Mouse (Mus musculus): ENCODE data around the gene Gm20503. TPM values are rescaled to one million over a fixed set of nuclear protein-coding genes. Genes with fewer than 3 reads are reported as not detected.
A peak's percentile ranks its signal among the peaks of the same experiment; 100 is the strongest.

Gm20503 gene
- total RNA-seq (2021): 1 to 10 TPM; 1.1 to 2.8 TPM

- DNase-seq: peak; percentile 91 to 92
Measured at GRCm38 (mm10) chr4:59002948-59003805, at the start of gene Gm20503. TSS of gene Gm20503 (plus strand) at chr4:59003210.

DNA sequence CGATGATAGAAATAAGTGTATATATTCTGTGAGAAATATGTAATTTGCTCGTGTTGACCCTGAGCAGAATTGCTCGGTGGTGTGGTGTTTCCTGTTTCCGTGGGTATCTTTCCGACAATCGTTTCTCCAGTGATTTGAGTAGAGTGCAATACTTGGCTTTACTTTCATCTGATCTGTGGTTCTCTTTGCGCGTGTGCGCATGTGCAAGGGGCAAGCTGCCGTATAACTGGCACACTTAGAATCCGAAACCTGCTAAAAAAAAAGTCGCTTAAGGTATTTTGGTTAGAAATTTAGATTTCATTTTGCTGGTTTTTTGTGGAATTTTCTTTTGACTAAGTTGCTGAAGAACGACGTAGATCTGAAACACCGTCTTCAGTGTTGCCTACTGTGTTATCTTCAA is 41.3 kb upstream of the Gm20503 start:
- no peak for DNase-seq

DNA sequence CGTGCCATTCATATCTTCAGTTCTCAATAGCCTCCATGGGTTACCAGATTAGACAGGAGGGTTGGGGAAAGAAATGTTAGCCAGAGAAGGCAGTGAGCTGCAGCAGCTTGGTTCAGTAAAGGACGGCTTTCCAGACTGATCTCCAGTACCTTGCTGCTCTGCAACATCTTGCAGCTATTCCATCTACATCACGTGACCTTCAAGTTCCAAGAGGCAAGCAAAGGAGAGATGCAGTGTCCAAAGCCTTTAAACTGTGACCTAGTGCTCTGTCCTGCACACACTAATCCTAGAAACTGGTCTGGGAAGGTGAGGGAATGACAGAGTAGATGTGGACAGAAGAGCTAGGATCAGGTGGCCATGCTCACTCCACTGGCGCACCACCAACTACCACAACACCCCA is 39.7 kb upstream of the Gm20503 start:
- DNase-seq: no peak

DNA sequence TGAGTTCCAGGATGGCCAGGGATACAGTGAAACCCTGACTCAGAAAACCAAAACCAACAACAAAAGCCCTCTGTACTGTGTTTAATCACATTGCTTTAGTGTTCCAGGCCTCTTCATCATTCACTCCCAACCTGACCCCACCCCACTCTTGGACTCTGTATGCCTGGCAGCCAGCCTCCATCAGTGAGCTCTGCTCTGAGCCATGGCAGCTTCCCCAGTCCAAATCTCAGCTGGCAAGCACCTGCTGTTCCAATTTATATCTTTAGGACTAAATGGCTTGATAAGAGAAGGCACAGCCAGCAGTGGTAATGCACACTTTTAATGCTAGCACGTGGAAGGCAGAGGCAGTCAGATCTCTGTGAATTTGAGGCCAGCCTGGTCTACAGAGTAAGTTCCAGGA is 37.9 kb upstream of the Gm20503 start:
- DNase-seq: no peak

DNA sequence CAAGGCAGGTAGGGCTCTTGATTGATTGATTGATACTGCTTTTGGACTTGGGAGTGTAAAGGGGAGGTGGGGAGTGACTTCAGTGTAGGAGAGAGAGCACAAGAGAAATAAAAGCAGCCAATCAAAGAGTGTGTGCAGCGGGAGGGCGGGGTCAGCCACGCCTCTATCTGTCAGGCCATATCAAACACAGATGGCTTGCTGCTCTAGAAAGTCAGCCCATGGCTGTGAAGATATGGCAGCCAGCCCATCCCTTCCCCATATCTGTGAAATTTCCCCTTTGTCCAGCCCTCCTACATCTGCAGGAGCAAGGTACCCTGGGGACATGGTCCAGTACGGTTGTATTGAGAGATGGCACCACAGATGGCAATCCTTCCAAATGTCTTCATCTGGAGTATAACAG is 32.3 kb upstream of the Gm20503 start:
- DNase-seq: no peak

DNA sequence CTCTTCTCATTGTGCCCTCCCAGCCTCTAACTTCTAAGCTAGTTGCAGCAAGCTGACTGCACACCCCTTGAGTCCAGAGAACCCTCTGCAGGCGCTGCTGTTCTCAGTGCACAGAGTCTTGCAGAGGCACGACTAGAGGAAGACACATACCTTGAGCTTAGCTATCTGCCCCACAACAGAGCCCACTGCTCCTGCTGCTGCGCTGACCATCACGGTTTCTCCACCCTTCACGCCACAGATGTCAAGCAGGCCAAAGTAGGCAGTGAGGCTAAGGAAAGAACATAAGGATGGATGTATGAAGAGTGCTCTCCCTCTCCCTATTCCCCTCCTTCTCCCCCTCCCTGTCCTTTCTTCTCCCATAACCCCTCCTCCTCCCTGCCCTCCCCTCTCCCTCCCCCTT is 27.3 kb upstream of the Gm20503 start:
- no peak for DNase-seq

GRCm38 (mm10) chr4:58981421-58981820 is 21.6 kb upstream of the Gm20503 start:
- no peak for DNase-seq

DNA sequence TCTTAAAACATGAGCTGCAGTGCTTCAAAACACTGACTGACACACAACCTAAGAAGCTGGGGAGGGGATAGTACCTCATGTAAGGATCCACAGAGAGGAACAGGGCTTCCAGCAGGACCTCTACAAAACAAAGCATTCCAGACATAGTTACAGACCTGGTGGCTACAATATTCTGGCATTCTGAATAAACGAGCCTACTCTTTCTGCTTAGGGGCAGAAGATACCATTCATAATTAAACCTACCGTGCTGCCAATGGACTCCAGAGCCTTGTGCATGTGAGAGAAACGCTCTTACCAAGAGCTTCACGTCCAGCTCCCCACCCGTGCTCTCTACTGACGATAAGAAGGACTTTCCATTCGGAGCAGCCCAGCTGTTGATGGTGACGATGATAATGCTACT is 20.2 kb upstream of the Gm20503 start:
- DNase-seq: no peak

- DNase-seq: peak; percentile 74 to 78
Measured at GRCm38 (mm10) chr4:58985157-58985648, 17.8 kb upstream of the Gm20503 start.

DNA sequence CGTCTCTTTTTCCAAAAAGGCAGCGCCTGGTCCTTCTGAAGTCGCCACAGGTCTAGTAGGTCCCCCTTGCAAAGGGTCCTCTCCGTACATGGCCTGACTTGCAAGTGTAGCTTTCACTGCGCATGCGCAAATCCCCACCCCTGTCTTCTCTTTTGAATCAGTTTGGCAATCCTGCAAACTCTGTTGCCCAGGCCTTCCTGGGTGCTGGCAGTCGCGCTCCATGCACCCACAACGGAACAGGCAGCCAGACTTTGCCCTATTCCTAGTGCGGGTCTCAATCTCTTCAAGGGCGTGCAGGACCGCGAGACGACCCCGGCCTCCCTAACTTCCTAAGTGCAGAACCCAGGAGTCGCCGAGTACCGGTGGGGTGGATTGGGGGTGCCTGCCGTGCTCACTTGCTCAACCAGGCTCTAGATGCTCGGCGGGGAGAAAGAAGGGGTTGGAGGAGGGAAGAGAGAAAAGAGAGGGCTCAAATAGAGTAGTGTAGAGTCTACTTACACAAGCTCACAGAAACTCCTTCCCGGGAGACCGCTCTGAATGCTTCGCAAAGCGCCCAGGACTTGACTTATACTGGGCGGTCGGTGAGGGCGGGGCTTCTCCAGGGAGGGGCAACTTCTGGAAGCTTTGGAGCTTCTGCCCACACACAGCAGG is 16.3 kb upstream of the Gm20503 start, which contains the start of gene Ptgr1:
Gene Ptgr1, minus strand, starts transcription at position 580 of the 651 bp plus-strand sequence.
- peak; percentile 77 to 81 for DNase-seq

- no peak for DNase-seq
Measured at GRCm38 (mm10) chr4:58989303-58989898, 13.6 kb upstream of the Gm20503 start.

GRCm38 (mm10) chr4:58990609-58991434 is 12.2 kb upstream of the Gm20503 start:
- no peak for DNase-seq

GRCm38 (mm10) chr4:58992195-58992594 is 10.8 kb upstream of the Gm20503 start:
- DNase-seq: no peak

DNA sequence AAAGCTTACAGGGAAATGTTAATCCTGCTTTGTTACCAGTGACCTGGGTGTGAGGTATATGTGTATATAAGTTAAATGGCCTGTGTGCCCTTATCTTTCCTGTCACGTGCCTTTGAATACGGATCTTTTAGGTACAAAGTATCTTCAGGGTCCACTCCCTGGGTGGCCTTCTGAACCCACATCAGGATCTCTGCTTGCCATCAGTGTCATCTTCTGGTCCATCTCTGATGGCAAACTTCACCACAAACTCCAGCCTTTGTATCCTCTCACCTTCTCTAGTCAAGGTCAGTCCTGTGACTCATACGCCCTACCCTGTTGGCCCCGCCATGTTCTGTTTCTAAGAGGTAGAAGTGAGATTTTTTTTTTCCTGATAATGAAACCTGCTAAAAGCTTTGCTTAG is 8.2 kb upstream of the Gm20503 start, which contains the start of gene Dnajc25:
Gene Dnajc25, plus strand, starts transcription at position 301 of the 400 bp plus-strand sequence.
- no peak for DNase-seq

GRCm38 (mm10) chr4:58995251-58995693 is 7.7 kb upstream of the Gm20503 start:
- no peak for DNase-seq

GRCm38 (mm10) chr4:58997081-58997480 is 5.9 kb upstream of the Gm20503 start:
- DNase-seq: no peak

- DNase-seq: no peak
Measured at GRCm38 (mm10) chr4:58998688-58999087, 4.3 kb upstream of the Gm20503 start.

GRCm38 (mm10) chr4:58999686-59000085 is 3.3 kb upstream of the Gm20503 start:
- DNase-seq: peak; percentile 68 to 71

GRCm38 (mm10) chr4:59000614-59001013 is 2.4 kb upstream of the Gm20503 start:
- DNase-seq: no peak

GRCm38 (mm10) chr4:59003806-59004200 is 793 bp downstream of the Gm20503 start:
- DNase-seq: no peak

- DNase-seq: no peak
Measured at GRCm38 (mm10) chr4:59006211-59006610, 3.2 kb downstream of the Gm20503 start.

DNA sequence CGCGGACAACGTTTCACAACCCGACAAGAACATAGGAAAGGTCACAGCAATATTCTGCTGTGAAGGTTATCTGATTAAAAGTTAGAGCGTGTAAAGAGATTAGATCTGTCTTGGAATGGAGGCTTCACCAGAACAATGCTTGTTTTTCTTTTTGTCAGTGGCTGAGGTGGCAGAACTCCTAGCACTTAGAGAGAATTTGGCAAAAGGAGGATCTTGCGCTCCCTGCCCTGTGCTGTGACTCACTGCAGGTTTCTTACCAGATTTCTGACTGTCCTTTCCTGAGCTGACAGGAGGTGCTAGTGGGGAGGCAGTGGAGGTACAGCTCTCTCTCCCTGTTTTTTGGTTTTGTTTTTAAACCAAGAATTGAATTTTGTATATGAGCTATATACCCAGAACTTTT is 4.0 kb downstream of the Gm20503 start:
- no peak for DNase-seq

Measured in layer of hippocampus, postnatal 36 days (tissue).